Mouse (Mus musculus): ENCODE data around the gene Wdr5. TPM values are rescaled to one million over a fixed set of nuclear protein-coding genes. Genes with fewer than 3 reads are reported as not detected.
A peak's percentile ranks its signal among the peaks of the same experiment; 100 is the strongest.

Wdr5 gene
- total RNA-seq, 2 experiments from 2014 or later = 26.7 to 27.2 TPM

GRCm38 (mm10) chr2:27556921-27557320 is 42.0 kb downstream of the Wdr5 start:
- Histone ChIP-seq H3K27ac (no peak overlapping the region), H3K4me3 (no peak overlapping the region)
- no peak for TF ChIP-seq CTCF (IDR thresholded peaks at IDR 0.05)
- intact Hi-C loops (cut with DNase I) = loop anchor here (10.0 kb wide), 1 partner anchor 868 kb away; no protein-coding TSS in a partner anchor
- DNase-seq (ENCODE audit: extremely low spot score in 1 of 2, low spot score in 2 of 2) = no peak

DNA sequence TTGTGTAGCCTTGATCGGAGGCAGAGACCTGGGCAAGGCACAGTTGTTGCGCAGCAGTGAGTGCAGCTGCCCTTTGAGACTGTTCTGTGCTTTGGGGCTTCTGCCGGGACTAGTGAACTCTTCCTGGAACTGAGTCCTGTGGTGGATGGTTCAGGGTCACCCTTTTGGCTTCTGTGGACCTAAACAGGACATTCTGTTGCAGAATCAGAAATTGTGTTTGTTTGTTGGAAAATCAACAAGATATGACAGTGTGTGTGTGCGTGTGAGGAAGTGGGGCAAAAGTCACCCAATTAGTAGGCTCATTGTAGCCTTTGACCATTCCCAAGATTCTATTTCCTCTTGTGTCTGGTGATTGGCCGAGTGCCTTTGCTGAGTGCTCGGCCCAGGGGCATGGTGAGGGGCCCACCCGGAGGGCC is 45.8 kb downstream of the Wdr5 start:
- H3K4me3 ChIP-seq = no peak overlapping the region
- DNase-seq (ENCODE audit: extremely low spot score in 1 of 2, low spot score in 2 of 2) = no peak
- H3K27ac ChIP-seq = no peak overlapping the region
- no peak for TF ChIP-seq CTCF (IDR thresholded peaks at IDR 0.05)
- intact Hi-C loops (cut with DNase I) = no loop called here

GRCm38 (mm10) chr2:27561159-27561558 is 46.2 kb downstream of the Wdr5 start:
- H3K4me3 ChIP-seq = no peak overlapping the region
- DNase-seq (ENCODE audit: extremely low spot score in 1 of 2, low spot score in 2 of 2) = no peak
- intact Hi-C loops (cut with DNase I) = no loop called here
- no peak for TF ChIP-seq CTCF (IDR thresholded peaks at IDR 0.05)
- H3K27ac ChIP-seq = no peak overlapping the region

DNA sequence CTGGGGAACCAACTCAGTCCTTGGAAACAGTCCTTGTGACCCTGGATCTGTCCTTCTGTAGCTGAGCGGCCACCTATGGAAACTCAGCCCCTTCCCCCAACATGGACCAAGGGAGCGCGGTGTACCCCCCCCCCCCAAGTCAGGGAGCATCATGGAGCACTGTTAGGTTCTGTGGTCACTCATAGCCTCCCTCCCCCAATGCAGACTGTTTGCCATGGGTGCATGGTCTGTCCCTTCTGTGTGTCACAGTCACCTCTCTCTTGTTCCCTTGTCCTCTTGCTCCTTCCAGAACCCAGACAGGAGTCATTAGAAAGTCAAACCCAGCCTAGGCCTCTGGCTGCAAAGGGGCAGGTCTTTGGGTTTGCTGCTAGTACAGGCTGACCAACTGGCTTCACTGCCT is 46.9 kb downstream of the Wdr5 start:
- intact Hi-C loops (cut with DNase I) = no loop called here
- H3K4me3 ChIP-seq = no peak overlapping the region
- no peak for TF ChIP-seq CTCF (IDR thresholded peaks at IDR 0.05)
- no peak for DNase-seq (ENCODE audit: extremely low spot score in 1 of 2, low spot score in 2 of 2)
- no peak overlapping the region for H3K27ac ChIP-seq

- DNase-seq (ENCODE audit: extremely low spot score in 1 of 2, low spot score in 2 of 2) = no peak
- no peak; the same call in 1 of the 2 replicates for TF ChIP-seq CTCF (IDR thresholded peaks at IDR 0.05)
- H3K27ac ChIP-seq = no peak overlapping the region
- no peak overlapping the region for H3K4me3 ChIP-seq
- intact Hi-C loops (cut with DNase I) = no loop called here
These were observed 48.7 kb downstream of the Wdr5 start for GRCm38 (mm10) chr2:27563641-27564148.

DNA sequence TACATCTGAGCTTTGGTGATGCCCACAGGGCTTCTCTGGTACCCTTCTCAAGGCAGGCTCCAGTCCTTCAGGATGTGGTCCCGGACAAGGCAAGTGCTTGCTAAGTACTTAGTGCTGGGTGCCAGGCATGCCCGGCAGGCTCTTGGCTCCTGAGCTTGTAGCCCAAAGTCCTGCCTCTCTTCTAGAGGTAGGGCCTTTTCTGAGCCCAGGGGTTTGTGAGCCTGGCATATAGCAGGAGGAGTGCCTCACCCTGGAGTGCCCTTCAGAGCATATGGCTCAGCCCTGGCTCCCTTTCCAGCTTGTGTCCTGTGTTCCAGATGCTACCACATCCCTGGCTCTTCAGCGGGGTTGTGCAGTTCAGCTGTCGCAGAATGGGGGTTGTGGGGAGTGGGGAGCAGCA is 49.7 kb downstream of the Wdr5 start:
- Histone ChIP-seq H3K4me3 (no peak overlapping the region), H3K27ac (no peak overlapping the region)
- TF ChIP-seq CTCF (IDR thresholded peaks at IDR 0.05) = no peak
- DNase-seq (ENCODE audit: extremely low spot score in 1 of 2, low spot score in 2 of 2) = no peak
- intact Hi-C loops (cut with DNase I) = no loop called here

- Histone ChIP-seq H3K4me3 (no peak overlapping the region), H3K27ac (no peak overlapping the region)
- TF ChIP-seq CTCF (IDR thresholded peaks at IDR 0.05) = no peak
- no peak for DNase-seq (ENCODE audit: extremely low spot score in 1 of 2, low spot score in 2 of 2)
- intact Hi-C loops (cut with DNase I) = no loop called here
These were observed 50.6 kb downstream of the Wdr5 start for GRCm38 (mm10) chr2:27565316-27566103.

DNA sequence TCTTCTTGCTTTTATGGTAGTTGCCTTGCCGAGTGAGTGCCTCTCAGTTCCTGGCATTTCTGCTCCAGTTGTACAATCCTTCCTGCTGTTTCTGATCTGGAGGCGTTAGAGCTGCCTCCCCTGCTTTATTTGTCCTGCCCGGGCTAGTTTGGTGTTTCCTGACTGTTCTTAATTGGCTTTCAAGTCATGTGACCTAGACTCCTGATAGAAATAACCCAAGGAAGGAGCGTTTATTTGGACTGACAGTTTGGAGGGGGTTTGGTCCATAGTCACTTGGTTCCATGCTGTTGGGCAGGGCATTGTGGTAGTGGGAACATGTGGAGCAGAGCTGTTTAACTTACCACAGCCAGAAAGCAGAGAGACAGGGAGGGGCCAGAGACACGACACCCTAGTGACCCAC is 55.9 kb downstream of the Wdr5 start:
- intact Hi-C loops (cut with DNase I) = no loop called here
- H3K4me3 ChIP-seq = no peak overlapping the region
- no peak for TF ChIP-seq CTCF (IDR thresholded peaks at IDR 0.05)
- no peak for DNase-seq (ENCODE audit: extremely low spot score in 1 of 2, low spot score in 2 of 2)
- H3K27ac ChIP-seq = no peak overlapping the region

GRCm38 (mm10) chr2:27572261-27572793 is 57.4 kb downstream of the Wdr5 start:
- no peak for DNase-seq (ENCODE audit: extremely low spot score in 1 of 2, low spot score in 2 of 2)
- H3K27ac ChIP-seq = peak overlapping the region; percentile 16
- peak overlapping the region; percentile 32 for H3K4me3 ChIP-seq
- intact Hi-C loops (cut with DNase I) = no loop called here
- TF ChIP-seq CTCF (IDR thresholded peaks at IDR 0.05) = no peak

- TF ChIP-seq CTCF (IDR thresholded peaks at IDR 0.05) = no peak
- intact Hi-C loops (cut with DNase I) = no loop called here
- Histone ChIP-seq H3K4me3 (peak overlapping the region; percentile 32), H3K27ac (peak overlapping the region; percentile 71)
- DNase-seq (ENCODE audit: extremely low spot score in 1 of 2, low spot score in 2 of 2) = peak; percentile 72 to 80
These were observed 58.1 kb downstream of the Wdr5 start for GRCm38 (mm10) chr2:27572928-27573627.

DNA sequence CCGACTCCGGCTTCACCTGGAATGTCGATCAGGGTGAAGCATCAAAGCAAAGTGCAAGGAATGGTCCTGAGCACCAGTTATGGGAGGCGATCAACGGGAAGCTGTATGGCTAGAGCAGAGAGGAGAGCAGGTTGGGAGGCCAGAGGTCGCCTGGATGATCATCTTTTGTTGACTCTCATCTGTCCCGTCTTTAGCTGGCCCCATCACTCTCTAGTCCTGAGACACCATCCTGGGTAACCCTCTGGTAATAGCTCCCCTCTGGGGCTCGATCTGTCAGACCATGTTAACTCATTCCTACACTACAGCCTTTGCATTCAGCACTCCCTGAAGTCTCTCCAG is 58.6 kb downstream of the Wdr5 start:
- Histone ChIP-seq H3K27ac (peak overlapping the region; percentile 71), H3K4me3 (peak overlapping the region; percentile 32)
- intact Hi-C loops (cut with DNase I) = no loop called here
- TF ChIP-seq CTCF (IDR thresholded peaks at IDR 0.05) = no peak
- DNase-seq (ENCODE audit: extremely low spot score in 1 of 2, low spot score in 2 of 2) = no peak

DNA sequence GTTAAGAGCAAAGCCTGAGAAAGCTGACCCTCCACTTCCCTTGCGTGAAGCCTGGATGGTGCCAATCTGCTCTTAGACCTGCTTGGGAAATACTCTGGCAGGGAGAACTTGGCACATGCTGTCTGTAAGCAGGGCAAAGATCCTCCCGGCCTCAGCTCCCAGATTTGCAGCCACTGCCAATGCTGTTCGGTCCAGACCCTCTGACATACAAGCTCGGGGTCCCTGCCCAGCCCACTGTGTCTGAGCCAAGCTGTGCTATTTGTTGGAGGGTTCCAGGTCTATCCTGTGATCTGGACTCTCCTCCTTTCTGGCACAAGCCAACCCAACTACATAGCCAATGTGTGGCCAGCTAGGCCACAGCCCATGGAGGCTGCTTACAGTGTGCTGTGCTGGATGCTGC is 61.5 kb downstream of the Wdr5 start:
- H3K27ac ChIP-seq = no peak overlapping the region
- no peak for DNase-seq (ENCODE audit: extremely low spot score in 1 of 2, low spot score in 2 of 2)
- no peak for TF ChIP-seq CTCF (IDR thresholded peaks at IDR 0.05)
- intact Hi-C loops (cut with DNase I) = no loop called here
- no peak overlapping the region for H3K4me3 ChIP-seq
